Mouse (Mus musculus) left cerebral cortex, postnatal 25 days (tissue): ENCODE data around the gene Nos1. TPM values are rescaled to one million over a fixed set of nuclear protein-coding genes. Genes with fewer than 3 reads are reported as not detected.

Experiments used
- DNase-seq, 2 experiments: peaks; one replicate each; pipeline ENCODE4 v3.0.0; 2022; ENCODE audit warnings: low spot score in 2 of 2, mixed read lengths in 1 of 2
- intact Hi-C: fragments of 180-260 bp; cut with DNase I; formaldehyde crosslinking; loops from one replicate; pipeline ENCODE4 v1.15.1; 2025
- total RNA-seq, 2 experiments: library from RNA; stranded (reverse); gene quantifications; 2 replicates each; pipeline ENCODE4 v1.2.3; 2021

Gene Nos1
- total RNA-seq, 2 experiments from 2014 or later, result 31.0 to 35.5 TPM

GRCm38 (mm10) chr5:117888946-117889345 lies 108.1 kb downstream of the Nos1 start:
- no peak for DNase-seq
- intact Hi-C loops, result no loop called here

GRCm38 (mm10) chr5:117889571-117889970 lies 108.7 kb downstream of the Nos1 start:
- intact Hi-C loops, result no loop called here
- DNase-seq, result no peak

GRCm38 (mm10) chr5:117890871-117891270 lies 110.0 kb downstream of the Nos1 start:
- intact Hi-C loops, result no loop called here
- peak in 1 of 2 experiments; percentile 26 for DNase-seq

- intact Hi-C loops, result no loop called here
- DNase-seq, result no peak
Measured at GRCm38 (mm10) chr5:117891545-117891944, 110.7 kb downstream of the Nos1 start.

- DNase-seq, result no peak
- intact Hi-C loops, result no loop called here
Measured at GRCm38 (mm10) chr5:117894050-117894449, 113.2 kb downstream of the Nos1 start.

GRCm38 (mm10) chr5:117898055-117898806 lies 117.4 kb downstream of the Nos1 start:
- intact Hi-C loops, result no loop called here
- no peak for DNase-seq

- intact Hi-C loops, result no loop called here
- peak in 1 of 2 experiments; percentile 15 for DNase-seq
Measured at GRCm38 (mm10) chr5:117899361-117899760, 118.5 kb downstream of the Nos1 start.

- intact Hi-C loops, result no loop called here
- no peak for DNase-seq
Measured at GRCm38 (mm10) chr5:117900921-117901705, 120.3 kb downstream of the Nos1 start.

GRCm38 (mm10) chr5:117903534-117903933 lies 122.7 kb downstream of the Nos1 start:
- DNase-seq, result no peak
- intact Hi-C loops, result no loop called here

GRCm38 (mm10) chr5:117905728-117906127 lies 124.9 kb downstream of the Nos1 start:
- intact Hi-C loops, result no loop called here
- DNase-seq, result no peak

GRCm38 (mm10) chr5:117909524-117909923 lies 128.7 kb downstream of the Nos1 start:
- intact Hi-C loops, result no loop called here
- DNase-seq, result no peak

- DNase-seq, result peak; percentile 28 to 82
Measured at GRCm38 (mm10) chr5:117916349-117916748, 135.5 kb downstream of the Nos1 start.

GRCm38 (mm10) chr5:117916906-117917305 lies 136.1 kb downstream of the Nos1 start:
- intact Hi-C loops, result loop anchor here (10.0 kb wide), 1 partner anchor 222 kb away; no protein-coding TSS in a partner anchor
- no peak for DNase-seq

More at GRCm38 (mm10) chr5:117916349-117916748, 135.5 kb downstream of the Nos1 start:
- intact Hi-C loops, result loop anchor here (10.0 kb wide), 1 partner anchor 222 kb away; no protein-coding TSS in a partner anchor

GRCm38 (mm10) chr5:117921786-117922528 lies 141.1 kb downstream of the Nos1 start:
- intact Hi-C loops, result no loop called here
- DNase-seq, result no peak

GRCm38 (mm10) chr5:117923688-117924087 lies 142.9 kb downstream of the Nos1 start:
- DNase-seq, result no peak
- intact Hi-C loops, result no loop called here

- intact Hi-C loops, result no loop called here
- no peak for DNase-seq
Measured at GRCm38 (mm10) chr5:117928553-117928952, 147.7 kb downstream of the Nos1 start.

- DNase-seq, result no peak
- intact Hi-C loops, result loop anchor here (5.0 kb wide), 2 partner anchors 320 to 415 kb away; no protein-coding TSS in a partner anchor
Measured at GRCm38 (mm10) chr5:117932222-117932621, 151.4 kb downstream of the Nos1 start.

GRCm38 (mm10) chr5:117932862-117933261 lies 152.0 kb downstream of the Nos1 start:
- peak; percentile 86 to 91 for DNase-seq
- intact Hi-C loops, result loop anchor here (5.0 kb wide), 2 partner anchors 321 to 416 kb away; no protein-coding TSS in a partner anchor

- intact Hi-C loops, result no loop called here
- no peak for DNase-seq
Measured at GRCm38 (mm10) chr5:117936346-117936745, 155.5 kb downstream of the Nos1 start.

GRCm38 (mm10) chr5:117937186-117937585 lies 156.4 kb downstream of the Nos1 start:
- no peak for DNase-seq
- intact Hi-C loops, result no loop called here
